Mouse (Mus musculus): ENCODE measurements at regions not wholly inside any gene's neighbourhood (a gene's known extent, or its start where the extent isn't known, plus 50 kb on each side); places are given as distances from the start of the nearest gene placed in this dataset.

DNA sequence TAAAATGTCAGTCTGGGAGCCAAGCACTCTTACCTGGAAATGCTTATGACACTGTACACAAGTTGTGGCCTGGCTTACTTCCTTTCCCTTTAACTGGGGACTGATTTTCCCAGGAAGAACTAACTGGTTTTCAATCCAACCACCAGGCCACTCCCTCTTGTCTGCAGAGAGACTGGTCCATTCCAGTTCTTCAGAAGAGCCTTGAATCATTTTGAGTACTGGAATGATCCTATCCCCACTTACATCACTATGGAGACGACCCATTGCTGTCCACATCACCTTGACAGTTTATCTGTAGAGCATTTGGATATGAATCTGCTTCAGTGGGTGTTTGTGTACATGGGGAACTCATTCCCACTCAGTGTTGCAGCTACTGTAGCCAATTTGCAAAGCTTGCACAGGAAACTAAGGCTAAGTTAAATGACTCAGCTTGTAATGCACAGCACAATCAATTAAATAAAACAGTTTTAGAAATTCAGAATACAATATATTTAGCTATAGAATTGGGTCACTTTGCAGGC lies 121.7 kb upstream of the Prep start:
- peak; percentile 7 to 8 for DNase-seq (ENCODE audit: low spot score in 2 of 2)

DNA sequence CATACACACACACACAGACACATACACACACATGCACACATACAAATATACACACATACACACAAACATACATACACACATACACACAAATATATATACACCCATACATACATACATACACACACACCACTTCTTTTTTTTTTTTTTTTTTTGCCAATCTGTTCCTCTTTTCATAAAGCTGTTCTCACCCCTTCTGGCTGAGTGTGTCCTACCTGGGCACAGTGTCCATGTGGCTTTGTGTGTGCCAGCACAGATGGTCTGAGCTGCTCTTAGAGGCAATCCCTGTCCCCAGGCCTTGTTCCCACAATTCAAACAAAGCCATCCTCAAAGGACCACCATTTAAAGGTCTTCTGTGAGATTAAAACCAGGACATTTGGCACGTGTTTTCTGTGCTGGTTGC lies 127.6 kb upstream of the Prep start:
- no peak for DNase-seq (ENCODE audit: low spot score in 2 of 2)

DNA sequence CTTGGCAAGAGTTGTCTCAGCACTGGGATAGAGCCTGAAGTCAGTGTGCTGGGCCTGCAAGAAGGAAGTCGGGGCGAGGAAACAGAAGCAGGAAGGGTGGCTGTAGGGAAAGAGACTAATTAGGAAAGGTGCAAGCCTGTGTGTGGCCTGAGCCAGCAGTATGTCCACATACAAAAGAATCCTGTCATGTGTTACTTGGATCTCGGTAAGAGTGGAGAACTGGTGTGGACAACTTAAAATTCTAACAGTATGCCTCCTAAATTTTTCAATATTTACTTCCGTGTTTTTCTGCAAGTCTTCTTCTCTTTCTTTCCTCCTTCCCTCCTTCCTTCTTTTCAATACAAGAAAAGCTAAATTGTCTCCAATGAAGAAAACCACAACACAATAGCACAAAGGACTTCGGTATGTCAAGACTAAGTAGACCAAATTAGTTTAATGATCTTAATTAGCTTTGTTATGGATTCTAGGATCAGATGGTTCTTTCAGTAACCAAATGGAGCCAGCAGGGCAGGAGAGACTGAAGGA lies 130.0 kb upstream of the Prep start:
- DNase-seq (ENCODE audit: low spot score in 2 of 2): no peak

DNA sequence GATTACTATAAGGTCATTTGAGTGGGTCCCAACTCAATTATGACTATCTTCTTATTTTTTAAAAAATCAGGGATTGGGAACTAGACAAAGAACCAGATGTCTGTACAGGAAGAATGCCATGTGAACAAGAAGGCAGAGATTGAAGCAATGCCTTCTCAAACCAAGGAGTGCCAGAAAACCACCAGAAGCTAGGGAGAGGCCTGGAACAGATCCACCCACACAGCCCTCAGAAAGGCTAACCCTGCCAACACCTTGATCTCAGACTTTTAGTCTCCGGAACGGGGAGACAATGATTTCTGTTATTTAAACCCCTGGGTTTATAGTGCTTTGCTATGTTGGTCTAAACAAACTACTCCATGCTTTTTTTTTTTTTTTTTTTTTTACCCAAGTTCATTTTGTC lies 136.2 kb upstream of the Prep start:
- DNase-seq (ENCODE audit: low spot score in 2 of 2): no peak

DNA sequence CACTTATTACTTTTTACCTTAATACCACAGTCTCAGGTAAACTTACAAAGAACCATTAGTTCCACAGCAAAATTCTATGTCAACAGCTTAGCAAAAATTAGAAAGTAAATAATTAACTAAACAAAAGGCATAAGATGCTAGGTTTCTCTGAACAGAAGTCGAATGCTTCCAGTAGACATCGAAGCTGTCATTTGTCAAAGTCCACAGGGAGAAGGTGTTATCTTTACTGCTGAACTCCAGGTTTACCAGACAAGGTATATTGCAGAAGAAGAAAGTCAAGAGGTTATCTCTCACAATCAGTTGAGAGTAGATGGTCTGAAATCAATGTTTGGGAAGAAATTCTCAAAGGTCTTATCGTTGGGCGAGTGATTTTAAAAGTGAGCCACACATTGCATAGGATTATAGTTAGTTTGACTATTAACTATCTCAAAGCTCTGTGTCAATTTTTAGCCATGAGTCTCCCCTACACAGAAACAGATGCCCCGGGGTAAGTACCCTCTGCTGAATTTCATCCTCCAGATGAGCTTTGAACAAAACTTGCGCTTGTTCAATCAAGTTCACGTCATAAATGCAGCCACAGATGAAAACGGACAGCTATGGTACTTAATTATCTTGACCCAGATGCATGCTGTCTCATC lies 153.1 kb upstream of the Prep start:
- DNase-seq (ENCODE audit: low spot score in 2 of 2): no peak

DNA sequence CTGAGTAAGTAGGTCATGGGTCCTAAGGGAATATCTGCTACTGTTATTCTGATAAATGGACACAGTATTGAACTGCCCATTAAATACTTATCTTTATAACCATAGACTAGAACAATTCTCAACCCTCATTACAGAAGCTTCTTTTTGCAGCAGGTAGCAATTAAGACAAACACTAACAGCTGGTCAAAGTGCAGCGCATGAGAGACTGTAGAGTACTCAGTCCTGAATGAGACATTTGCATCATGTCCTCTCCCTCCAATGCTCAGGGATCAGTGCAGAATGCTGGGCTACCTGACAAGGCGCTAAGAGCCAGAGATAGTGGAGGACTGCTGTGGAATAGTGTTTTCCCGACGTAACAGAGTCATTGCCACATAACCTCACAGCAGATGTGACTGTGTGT lies 162.5 kb upstream of the Prep start:
- DNase-seq (ENCODE audit: low spot score in 2 of 2): no peak

DNA sequence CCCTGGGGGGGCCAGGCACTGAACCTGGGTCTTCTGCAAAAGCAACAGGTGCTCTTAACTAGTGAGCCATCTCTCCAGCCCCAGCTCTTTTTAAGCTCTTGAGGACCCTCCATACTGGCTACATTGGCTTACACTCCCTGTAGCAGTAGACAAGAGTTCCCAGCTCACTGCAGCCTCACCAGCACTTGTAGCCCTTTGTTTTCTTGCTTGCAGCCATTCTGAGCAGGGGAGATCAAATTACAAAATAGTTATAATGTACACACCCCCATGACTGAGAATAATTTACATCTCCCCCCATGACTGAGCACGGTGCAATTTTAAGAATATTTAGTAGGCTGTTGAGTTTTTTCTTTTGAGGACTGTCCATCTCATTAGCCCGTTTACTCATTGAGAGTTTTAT lies 165.8 kb upstream of the Prep start:
- DNase-seq (ENCODE audit: low spot score in 2 of 2): no peak

DNA sequence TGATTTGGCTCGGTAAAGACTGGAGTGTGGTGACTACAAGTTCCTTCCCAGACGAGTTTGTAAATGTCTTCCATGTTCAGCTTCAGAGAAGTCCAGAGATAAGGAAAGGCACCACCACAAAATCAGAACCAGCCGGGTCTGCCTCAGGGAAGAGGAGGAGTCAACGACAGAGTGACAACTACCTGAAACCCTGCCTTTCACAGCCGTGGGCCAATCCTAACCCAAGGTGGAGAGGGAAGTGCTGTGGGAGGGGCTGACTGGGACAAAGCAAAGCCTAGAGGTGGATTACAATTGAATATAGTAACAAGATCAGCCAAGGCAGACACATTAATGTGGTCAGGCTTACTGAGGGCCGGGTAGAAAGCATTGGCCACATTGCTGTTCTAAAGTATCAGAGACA lies 174.9 kb upstream of the Prep start:
- DNase-seq (ENCODE audit: low spot score in 2 of 2): no peak

DNA sequence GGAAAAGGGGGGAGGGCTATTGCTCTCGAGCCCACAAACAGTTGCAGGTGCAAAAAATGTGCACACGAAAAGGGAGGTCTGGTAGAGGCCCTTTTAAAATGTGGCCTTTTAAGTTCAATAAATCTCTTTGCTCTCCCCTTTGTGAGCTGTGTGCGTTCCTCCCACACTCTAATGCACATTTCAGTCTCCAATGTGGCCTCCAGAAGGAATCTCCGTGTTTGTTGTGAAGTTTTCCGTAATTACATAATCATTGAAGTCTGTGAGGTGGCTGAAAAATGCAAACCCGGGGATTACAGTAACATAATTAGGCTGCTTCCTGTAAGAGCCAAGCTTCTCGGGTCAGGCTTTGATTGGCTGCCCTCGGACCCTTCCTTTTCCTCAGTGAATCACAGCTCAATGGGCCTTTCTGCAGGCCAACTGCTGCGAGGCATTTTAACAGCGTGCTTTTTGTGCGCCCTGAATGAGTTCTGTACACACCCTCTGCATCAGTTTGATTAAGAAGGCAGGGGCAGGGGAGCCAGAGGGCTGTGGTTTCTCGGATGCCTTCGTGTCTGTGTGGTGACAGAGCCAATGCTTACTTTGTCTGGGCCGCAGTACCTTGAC lies 179.8 kb upstream of the Prep start:
- peak in 1 of 2 experiments; percentile 1 for DNase-seq (ENCODE audit: low spot score in 2 of 2)

DNA sequence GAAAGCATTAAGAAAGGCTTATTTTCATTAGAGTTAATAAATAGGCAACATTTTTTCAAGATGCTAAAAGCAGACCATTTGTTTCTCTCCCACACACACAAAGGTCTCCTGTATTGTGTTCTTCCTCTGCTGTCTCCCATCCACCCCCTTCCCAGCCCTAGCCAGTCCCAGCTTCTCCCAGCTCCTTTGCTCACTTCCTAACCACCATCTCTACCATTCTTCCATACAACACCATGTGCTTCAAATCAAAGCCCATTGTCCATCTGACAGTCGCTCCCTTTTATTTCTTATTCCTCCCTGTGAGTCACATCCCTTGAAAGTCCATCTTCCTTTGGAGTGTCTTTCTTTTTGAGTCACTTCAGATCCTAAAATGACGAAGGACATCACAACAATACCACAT lies 185.0 kb upstream of the Prep start:
- no peak for DNase-seq (ENCODE audit: low spot score in 2 of 2)

DNA sequence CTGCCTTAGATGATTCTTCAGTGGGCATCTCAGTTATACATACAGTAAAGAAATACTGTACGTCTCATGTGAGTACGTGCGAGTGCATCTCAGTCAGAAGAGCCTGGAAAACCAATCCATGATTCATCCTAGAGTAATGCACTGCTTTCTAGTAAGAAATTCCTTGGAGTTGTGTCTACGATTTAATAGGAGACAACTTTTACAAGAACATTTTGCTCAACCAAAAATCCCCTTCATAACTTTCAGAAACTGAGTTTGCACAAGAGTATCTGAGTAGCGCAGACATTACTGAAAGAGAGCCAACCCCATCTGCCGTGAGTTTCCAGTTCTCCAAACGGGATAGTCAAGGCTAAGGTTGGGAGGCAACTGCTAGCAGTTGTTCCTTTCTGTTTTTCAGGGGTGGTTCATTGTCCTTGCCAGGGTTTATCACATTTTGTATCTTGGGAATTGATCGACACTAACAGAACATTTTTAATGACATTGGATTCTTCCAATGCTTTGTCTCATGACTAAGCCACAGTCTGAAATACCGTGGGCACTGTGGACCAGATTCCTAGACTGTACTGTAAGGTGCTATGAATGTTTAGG lies 189.8 kb upstream of the Prep start:
- no peak for DNase-seq (ENCODE audit: low spot score in 2 of 2)

DNA sequence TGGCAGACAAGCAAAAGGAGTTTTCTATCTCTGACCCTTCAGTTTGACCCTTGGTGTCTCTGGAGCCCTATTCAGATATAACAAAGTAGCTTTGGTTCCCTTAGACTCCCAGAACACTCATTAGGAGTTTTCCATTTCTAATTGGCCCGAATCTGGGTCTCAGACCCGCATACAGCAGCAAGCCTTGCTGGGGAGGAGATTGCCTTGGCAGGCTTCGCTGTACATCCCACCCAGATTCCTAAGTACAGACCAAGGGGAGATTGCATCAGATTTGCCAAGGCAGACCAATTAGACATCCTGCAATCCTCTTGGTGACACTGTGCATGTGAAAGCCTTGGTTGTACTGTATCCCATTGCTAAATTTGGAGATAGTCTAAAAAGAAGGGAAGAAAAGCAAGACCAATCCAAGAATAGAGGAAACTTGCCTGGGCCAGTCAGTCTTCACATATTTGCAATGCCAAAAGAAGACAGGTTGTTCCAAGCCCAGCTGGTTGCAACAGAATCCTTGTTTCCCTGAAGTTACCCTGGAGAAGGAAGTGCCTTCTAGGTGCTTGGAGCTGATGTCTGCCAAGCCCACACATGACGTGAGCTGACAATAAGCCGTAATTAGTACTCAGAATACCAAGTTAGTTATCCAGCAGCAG lies 193.2 kb upstream of the Prep start:
- peak; percentile 10 to 21 for DNase-seq (ENCODE audit: low spot score in 2 of 2)

DNA sequence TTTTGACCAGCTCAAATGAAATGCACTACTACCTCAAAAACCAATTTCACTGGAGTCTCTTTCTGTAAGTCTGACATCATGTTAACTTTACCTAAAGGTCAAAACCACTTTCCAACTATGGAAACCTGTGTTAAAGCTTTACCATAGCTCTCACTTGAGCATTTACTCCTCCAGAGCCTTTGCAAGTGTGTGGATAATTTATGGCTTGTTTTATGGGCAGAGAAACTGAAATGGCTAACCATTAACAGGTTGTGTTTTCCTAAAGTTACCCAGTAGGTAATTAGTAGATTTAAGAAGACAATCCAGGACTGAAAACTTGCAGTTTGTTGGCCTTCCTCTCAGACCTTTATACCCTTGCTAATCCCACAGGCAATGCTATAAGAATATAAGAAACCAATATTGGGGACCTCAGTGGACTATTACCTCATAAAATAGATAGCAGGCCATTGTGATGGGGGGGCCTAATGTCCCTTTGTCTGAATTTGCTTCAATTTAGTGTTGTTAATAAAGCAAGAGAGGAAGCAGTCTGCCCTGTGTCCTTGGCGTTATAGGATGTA lies 202.7 kb upstream of the Prep start:
- DNase-seq (ENCODE audit: low spot score in 2 of 2): no peak

DNA sequence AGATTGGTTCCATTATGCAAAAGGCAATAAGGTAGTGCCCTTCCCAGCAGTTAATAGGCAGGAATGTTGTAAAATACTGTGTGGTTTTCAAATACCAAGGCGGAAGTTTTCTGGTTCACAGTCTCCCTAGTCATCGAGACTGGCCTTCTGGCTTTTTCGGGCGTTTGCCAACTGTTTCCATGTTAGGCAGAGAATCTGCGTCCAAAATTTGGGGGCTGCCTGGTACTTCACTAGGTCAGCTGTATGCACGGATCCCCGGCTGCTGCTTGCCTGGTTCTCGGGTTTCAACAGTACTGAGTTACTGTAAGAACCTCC lies 204.7 kb upstream of the Prep start:
- DNase-seq (ENCODE audit: low spot score in 2 of 2): no peak

DNA sequence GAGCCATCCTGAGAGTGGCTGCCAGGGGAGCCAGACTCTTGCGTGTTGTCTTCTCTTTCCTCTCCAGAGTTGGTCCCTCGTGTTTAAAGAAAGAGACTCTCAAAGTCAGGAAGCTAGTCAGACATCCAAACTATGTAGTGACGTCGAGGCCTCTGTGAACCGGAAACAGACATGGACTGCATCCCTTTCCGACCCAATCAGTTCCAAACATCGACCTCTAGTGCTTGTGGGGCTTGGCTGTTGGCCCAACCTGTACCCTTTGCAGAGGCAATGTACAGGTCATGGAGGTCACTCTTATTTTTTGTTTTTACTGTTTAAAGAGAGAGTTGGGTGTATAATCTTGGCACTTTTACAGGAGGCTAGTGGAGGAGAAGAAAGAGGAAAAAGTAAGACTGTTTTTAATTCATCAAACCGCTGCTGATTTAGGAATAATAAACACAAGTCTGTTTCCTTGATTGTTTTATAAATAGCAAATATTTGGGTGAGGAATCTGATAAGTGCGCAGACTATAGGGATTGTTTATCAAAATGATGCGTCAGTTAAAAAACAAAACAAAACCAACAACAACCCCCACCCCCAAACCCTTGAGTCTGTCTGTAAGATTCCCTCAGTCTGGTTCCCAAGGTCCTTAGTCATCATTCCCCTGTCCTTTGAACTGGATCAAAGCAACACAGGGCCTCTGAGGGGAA lies 205.2 kb upstream of the Prep start:
- DNase-seq (ENCODE audit: low spot score in 2 of 2): no peak

DNA sequence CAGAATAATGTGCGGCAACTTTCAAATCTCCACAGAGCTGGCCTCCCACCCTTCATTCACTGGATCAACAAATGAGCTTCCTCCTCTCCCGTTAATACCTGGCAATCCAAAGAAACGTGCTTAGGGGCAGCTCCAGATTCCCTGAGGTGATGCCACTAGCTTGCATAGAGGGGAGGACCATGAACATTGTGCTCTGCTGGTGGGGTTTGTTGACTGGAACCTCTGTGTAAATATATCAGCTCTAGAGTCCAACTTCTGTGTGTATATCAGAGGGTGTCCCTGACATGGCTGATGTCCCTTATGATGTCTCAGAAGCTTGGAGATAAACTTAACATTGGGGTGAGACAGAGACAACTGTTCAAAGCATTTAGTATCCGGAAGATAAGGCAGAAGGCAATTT lies 209.6 kb upstream of the Prep start:
- DNase-seq (ENCODE audit: low spot score in 2 of 2): no peak

DNA sequence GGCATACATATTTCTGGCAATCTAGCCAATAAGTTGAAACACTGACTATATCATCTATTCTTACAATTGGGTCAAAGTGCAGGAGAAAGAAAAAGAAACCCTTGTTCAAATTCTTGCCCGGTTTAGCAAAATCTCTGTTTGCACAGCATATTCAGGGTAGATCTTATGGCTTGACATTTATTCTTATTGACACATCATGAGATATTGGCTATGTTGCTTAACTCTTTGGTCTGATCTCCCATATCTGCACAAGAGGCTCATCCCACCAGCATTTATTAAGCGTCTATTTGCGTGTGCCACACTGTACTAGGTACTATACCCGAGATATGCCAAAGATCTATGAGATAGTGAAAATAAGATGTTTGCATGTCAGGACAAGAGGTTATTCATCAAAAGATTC lies 212.9 kb upstream of the Prep start:
- no peak for DNase-seq (ENCODE audit: low spot score in 2 of 2)

DNA sequence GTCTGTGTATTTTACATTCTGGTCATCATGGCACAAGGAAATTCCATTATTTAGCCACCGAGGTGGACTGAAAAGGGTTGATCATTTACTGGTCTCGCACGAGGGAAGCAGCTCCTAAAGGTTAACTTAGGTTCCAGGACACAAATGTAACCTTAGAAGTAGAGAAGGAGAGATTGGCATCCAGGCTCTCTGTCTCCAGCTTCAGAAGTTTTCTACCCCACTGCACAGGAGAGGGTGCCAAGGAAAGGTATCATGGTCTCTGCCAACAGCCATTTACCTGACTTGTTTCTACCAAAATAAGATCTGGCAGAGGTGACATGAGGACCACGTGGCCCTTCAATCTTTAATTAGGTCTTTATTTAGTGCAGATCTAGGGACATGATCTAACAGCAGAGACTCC lies 218.0 kb upstream of the Prep start:
- no peak for DNase-seq (ENCODE audit: low spot score in 2 of 2)

DNA sequence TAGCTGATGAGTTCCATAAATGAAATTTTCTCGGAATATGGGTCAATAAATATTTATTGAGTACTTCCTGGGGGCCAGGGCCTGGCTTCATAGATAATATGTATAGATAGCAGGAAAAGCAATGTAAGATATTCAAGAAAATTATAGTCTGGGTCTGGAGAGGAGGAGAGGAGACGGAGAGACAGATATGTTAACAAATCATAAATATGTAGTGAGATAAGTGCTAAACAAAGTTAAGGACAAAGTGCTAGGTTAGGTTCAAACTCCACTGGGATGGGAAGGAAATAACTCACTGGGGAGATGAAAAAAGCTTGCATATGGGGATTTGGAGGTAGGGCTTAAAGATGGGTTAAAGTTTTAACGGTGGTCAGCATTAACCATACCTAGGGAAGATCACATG lies 220.2 kb upstream of the Prep start:
- DNase-seq (ENCODE audit: low spot score in 2 of 2): no peak

DNA sequence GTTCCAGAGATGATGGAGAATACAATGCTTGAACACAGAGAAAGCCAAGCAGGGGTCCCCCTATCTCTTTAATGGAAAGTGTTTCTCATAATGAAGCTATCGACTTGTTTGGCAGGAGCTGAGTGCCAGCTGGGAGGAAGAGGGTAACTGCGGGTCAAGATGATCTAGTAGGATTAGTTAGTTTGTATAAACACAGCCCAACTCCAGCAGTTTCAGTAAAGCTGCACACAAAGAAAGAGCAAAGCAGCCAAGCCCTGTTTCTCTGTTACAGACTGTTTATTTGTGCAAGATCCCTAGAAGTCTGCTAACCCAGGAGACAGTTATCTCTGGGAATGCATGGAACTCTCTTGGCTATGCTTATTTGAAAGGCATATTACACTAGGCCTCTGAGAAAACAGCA lies 220.9 kb upstream of the Prep start:
- no peak for DNase-seq (ENCODE audit: low spot score in 2 of 2)

DNA sequence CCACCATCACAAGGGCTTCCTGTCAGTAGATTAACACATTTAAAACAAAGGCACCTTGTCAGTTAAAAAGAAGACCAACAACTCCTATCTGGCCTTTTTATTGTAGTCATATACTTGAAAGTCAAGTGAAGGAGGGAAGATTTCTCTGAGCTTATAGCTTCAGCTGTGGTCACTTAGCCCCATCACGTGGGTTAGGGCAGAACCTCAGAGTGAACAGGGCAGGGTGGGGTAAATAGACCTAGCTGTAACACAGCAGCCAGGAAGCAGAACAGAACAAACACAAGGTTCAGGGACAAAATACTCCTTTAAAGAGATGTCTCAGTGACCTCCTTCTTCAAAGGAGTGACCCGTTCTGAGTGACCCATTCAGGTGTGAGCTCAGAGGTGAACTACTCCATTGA lies 226.6 kb upstream of the Prep start:
- DNase-seq (ENCODE audit: low spot score in 2 of 2): no peak

DNA sequence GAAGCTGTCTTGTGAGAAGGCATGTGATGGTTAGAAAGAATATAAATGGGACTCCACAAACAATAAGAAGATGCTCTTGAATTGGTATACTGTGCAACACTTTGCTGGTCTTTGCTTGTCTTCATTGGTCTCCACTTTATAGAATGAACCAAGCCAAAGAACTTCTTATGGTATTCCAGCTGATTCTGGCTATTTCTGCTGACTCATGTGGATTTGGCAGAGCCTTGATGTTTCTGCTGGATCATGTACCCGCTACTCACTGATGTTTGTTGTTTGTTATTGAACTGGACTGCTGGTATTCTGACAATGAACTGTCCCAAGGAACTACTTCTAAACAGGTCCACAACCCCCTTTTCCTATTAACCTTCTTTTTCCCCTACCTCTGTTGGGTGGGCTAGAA lies 234.5 kb upstream of the Prep start:
- no peak for DNase-seq (ENCODE audit: low spot score in 2 of 2)

Data from frontal cortex, postnatal 36 days (tissue).